Mouse (Mus musculus) adrenal gland, adult 2 months (tissue): ENCODE measurements at regions not wholly inside any gene's neighbourhood (a gene's known extent, or its start where the extent isn't known, plus 50 kb on each side); places are given as distances from the start of the nearest gene placed in this dataset.

Experiments used
- DNase-seq: peaks from one replicate; pipeline ENCODE4 v3.0.0; 2021

DNA sequence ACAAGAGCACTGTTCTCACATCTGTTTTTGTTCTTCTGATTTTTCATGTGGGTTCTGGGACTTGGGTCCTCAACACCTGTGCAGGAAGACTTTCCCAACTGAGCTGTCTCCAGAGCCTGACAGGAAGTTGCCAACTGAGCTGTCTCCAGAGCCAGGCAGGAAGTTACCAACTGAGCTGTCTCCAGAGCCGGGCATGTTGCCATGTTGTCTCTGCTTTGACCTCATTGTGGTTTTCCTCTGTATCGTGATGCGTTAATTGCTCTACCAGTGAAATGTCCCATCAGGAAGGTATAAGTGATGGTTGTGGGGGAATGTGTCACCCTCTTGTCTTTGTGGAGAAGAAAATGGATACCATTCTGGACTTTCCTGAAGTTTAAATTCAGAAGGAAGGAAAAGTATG is 54.4 kb upstream of the Olfm4 start:
- DNase-seq, result no peak

DNA sequence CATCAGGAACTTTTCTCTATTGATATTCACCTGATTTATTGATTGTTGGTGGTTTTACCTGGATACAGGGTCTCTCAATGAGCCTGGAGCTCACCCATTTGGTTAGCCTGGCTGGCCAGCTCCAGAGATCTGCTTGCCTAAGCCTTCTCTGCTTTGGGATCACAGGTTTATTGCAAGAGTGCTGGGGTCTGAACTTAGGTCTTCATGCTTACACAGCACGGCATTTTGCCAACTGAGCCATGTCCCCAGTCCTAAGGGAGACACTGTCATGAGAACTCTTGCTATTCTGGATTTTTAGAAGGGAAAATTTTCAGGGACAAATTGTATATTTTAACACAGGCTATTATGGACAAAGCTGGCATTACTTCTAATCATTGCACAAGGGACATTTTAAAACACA is 56.7 kb upstream of the Olfm4 start:
- no peak for DNase-seq

DNA sequence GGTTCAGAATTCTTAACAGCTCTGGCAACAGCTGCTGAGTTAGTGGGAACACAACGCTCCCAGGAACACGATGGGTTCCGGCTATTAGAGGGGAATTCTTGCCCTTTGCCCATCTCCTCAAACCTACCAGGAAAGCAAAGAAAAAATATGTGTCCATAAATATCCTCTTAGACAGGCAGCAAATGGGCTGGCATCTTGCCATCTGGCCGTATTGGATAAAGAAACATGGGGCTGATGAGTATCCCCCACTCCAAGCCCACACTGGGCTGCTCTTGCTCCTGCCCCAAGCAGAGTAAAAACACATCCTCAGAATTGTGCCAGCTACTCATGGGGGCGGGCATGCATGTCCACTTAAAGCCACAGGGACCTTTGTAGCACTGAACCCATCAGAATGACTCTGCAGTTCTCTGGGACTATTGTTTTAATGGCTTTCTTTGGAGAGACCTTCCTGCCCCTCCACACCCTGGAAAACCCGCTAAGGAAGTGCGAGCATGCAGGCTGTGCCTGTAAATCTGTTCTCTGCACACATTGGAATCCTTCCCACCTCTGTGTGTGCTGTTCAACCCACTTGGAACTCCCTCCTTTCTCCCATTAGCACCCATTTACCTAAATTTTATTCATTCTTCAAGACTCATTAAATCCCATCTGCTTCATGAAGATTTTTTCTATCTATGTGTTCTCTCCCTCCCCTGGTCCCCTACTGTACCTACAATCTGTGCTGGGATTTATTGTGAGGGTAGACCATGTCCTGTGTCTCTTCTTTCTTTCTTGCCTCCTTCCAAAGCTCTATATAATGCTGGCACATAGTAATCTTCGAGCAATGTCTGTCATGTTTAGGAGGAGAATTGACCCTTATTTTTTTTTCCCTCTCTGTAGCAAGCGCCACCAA is 66.7 kb upstream of the Olfm4 start:
- DNase-seq, result no peak

DNA sequence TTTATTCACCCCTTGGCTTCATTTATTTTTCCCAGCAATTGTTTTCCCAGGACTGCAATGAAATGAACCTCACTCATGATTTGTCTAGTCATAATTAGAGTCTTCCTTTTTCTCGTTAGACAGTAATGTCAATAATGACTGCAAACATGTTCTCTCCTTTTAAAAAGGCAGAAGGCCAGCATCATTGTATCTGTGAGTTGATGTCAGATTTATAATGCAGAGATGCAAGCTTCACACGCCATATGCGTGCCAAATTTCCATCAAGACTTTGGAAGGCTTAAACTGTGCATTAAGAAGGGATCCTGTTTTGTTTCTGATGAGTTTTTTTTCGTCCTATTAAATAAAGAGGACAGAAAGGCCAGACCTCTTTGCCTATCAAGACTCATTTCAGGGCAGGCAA is 68.9 kb upstream of the Olfm4 start:
- DNase-seq, result no peak

DNA sequence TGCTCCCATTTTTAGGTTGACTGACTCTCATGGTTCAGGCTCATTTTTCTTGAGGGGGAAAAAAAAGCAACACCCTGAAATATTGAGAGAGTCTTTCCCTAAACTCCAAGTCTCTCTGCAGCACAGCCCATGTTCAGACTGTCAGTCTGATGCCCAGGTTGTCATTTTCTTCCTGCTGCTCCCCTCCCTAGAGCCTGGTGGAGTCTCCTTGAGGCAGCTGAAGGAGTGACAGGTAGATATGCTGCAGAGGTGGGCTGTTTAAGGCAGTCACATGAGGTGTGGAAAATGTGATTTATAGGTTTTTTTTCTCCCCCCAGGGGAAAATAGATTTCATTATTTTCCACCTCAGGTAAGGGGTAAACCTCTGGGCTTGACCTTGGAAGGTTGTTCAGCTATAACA is 70.6 kb upstream of the Olfm4 start:
- no peak for DNase-seq

DNA sequence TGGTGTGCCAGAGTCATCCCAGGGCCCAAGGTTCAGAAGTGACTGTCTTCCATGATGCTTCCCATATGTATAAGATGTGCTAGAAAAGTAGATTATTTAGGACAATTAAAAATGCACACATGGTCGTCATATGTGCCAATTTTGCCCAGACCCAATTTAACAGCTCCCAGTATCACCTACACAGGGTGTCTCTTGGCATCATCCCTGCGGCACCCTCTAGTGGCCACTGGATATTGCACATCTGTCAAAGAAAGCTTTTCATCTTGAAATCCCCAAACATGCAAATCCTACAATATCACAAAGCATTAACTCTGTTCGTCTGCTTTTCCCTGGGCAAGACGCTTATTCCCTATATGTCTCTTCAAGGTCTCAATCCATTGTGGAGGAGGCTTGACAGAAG is 71.3 kb upstream of the Olfm4 start:
- DNase-seq, result peak; percentile 17

DNA sequence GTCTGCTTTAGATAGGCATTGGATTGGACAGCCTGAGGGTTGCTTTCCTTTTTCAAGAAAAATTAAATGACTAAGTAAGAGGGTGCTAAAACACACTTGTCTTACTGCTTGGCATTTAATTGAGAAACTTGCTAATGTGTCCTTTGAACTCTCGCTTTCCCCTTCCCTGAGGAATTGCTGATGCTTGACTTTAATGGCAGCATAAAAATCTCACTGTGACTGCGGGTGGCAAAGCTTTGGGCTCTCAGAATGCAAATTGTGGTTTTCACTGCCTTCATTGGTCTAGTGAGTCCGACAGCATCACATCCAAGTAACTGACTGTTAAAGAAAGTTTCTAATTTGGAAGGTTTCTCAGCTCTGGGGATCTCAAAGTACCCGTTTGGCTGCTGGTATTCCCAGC is 76.1 kb upstream of the Olfm4 start:
- no peak for DNase-seq

DNA sequence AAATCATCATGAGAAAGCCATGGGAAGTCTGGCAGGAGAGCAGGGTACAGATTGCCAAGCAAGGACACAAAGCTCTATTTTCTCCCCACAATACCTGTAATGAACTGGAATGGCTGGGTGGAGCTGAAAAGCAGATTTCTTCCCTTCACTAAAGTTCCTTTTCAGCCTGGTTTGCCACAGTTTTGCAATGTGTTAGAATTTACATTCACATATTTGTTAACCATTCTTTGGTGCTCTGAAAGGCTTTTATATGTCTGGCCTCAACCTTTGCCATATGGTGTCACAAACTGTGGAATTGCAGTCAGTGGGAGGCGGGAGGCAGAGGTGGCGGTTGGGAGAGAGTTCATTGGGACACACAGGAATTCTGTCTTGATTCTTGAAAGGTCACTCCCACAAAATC is 78.3 kb upstream of the Olfm4 start:
- no peak for DNase-seq

DNA sequence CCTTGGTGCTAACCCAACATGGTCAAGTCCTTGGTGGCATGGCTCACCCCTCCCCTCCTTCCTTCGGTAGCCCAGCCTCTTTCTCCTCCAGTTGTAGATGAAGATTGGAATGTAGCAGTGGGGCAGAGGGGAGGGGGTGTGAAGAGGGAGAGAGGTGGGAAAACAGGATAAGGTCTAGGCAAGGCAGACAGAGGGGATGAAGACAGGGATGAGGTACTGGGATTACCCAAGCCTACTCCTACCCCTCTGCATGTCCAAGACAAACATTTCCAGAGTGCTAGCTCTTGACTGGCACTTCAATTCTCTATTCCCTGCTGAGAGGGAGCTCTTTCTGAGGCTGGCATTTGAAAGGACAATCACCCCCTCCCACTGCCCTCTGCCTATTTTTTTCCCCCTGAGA is 81.5 kb upstream of the Olfm4 start:
- no peak for DNase-seq

DNA sequence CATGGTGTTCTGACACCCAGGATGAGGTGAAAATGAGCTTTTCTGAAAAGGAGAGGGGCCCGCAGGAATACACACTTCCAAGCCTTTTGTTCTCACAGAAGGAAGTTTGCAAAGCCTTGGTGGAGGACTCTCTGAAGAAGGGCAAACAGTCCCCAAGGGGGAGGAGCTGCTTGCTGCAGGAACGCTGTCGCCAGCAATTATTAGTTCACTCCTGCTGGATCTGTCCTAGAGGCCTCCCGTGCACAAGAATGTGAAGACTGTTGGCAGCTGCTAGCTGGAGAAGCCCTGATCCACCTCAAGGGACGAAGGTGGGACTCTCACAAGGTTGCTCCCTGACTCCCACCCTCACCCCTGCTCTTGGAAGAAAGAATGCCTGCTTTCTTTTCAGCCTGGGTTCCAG is 85.6 kb upstream of the Olfm4 start:
- DNase-seq, result no peak

DNA sequence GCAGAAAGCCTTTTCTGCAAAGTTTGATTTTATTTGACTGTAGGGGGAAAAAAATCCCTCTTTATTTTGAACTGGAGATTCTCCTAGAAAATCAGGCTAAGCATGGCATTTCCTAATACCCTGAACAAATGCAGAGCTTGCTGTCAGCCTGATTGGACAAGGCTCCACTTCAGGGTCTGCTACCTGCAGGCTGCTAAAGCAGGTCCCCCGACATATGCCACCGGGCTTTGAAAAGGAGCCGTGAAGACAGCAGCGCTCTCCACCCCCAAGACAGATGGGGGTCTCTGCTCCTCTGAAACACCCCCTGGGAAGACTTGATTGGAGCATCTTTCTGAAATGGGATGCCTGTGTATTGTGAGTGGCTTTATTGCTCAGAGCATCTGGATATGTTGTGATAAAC is 90.6 kb upstream of the Olfm4 start:
- no peak for DNase-seq

DNA sequence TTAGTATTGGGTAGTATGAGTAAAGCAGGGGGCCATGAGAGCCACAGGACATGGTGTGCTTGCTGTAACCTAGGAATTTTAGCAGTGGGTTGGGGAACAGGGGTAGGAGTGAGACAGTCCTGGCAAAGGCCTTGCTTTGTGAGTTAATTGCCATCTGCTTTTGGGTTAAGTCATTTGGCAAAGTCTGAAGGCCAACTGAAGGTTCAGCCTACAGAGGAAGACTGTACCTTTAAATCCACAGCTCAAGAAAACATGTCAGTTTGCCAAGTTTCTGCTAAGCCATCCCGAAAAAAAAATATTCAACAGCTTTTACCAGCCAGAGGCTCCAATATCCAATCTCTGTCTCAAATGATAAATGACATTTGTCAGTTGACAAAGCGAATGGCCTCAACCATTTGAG is 93.2 kb upstream of the Olfm4 start:
- DNase-seq, result no peak

DNA sequence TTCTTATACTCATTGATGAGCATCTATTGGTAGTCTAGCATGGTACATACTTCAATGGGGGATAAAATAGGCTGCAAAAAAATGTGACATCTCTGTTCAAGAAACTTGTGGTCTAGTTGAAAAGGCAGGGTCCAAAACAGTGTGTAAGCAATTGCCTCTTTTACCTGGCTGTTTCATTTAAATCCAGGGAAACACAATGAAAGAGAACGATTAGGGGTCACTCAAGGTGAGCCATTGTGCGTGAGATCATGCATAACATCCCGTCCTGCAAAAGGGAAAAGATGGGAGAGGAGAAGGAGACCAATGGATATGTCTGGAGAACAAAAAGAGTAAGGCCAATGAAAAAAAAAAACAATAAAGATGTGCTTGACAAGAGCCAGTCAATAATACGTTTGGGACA is 93.6 kb upstream of the Olfm4 start:
- no peak for DNase-seq

DNA sequence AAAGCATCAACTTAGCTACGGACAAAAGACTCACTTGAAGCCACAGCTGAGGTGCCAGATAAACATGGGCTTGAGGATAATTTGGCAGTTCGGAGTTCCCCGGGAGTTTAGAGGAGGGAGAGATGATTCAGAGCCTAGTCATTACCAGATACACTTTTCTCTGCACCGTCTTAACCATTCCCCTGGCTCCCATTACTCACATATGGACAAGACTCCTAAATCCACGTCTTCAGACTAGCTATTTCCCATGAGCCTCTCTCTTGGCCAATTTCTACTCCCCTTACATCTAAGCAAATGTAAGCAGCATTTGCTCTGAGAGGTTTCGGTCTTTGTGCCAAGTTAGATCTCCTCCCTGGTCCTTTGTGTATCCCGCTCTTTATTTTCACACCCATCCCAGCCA is 100.4 kb upstream of the Olfm4 start:
- no peak for DNase-seq

DNA sequence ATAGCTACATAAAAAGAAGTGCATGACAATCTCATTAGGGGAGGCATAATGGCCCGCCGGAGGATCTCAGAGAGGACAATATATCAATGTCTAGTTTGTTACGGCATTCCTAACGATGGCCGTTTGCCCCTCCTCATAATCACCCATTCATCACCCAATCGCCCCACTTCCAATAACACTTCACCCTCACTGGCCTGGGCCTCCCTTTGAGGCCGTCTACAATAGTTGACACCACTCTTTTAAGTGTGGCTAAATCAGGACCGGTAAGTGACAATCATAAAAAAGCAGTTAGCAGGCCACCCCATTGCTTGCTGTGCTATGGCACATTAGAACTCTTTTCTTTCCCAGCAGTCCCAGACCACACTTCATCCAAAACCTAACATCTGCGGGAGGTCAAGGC is 102.2 kb upstream of the Olfm4 start:
- DNase-seq, result no peak

DNA sequence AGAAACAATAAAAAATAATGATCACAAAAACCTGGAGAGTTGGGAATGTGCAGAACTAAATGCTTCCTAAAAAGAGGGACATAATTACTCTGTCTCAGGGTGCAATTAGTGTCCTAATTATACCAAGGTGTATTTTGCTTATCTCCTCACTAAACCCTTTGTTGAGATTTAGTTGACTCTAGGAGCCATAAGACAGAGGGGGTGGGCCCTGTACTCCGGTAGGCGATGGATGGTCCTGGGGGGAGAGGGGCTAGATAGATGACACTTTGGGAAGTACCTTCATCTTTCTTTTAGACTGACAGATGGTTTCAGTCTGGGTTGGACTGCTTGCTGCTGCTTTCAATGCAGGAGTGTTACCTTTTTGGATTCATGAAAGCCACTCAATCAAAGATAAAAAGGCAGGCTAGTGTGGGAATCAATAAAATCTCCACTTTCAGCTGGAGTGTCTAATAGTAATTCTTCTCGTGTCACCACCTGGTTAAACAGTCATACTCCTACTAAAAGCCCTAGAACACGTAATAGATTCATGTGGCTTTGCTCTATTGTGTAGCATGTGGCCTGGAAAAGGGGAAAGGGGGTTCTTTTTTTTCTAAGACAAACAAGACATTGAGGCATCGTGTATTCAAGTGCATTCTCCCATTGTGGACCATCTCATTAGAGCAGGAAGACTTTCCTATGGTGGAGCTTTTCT is 103.7 kb upstream of the Olfm4 start:
- DNase-seq, result no peak

DNA sequence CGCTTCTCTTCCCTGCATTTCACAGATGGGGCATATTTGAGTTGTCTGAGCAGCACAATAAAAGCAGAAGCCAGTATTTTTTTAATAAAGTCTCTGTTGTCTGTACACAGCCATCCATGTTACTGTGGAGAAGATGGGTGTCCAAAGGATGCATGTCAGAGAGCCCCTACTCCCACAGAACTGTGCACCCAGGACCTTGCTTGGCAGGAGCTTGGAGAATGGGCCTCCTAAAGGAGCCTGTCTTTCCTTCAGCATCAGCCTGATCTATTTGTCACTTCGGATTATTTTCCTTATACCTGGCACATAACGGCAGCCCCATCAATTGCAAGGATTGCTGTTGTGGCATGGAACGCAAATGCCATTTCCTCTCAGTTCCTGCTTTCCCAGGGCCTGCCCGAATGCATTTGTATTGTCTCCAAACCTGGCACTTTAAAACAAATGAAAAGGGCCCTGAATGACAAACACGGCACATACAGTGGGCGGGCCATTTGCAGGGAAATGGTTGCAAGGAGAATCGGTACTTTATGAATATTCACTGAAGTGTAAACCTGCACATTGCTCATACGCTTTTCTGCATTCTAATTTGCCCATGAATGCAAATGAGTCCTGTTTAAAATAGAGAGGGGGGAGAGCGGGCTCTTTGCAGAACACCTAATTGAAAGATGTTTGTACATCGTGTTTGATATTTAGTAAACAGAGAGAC is 104.4 kb upstream of the Olfm4 start:
- no peak for DNase-seq

DNA sequence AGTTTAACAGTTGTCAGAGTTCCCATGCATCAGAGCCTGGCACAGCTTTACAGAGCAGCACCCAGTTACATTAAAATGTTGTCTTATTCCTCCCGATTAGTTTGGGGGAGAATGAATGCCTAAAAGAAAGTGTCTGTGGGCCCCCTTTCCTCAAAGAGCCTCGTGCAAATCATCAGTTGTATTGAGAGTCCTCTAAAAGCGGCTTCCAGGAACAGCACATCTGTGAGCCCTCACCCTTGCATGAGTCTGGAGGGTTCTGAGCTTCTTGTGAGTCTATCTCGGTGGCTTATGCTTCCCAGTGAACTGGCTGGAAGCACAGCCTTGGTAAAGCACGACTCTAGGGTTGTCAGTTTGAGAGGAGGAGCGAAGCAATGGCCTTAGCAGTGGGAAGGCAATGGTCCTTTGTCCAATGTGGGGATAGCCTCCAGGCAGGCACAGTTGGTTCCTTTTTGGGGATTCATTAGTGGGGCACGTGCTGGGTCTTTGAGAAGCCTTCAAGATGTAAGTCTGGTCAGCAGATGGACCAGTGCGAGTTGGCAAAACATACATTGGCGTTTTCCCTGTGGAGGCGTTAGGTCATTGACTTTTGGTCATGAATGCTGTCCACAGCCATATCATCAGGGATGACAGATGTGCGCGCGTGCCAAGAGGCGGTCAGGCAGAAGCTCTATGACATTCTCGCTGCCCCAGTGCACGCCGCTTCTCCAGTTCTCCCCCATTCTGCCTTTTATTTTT is 105.4 kb upstream of the Olfm4 start:
- DNase-seq, result no peak

DNA sequence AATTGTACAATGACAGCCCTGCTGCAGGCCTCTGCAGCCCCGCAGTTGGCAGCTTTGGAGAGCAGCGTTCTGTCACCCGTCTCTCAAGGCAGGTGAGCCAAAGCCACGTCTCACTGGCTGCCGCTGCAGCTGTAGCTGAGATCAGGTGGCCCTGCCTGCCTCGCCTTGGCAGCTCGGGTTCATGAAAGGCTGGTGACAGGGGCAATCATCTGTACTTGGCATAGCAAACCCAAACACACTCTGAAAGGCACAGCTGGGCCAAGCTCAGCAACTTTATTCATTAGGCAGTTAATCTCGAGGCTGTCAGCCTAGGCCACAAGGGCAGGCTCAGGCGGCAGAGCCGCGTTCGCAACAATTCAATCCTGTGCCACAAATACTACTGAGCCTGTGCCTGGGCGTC is 102.0 kb upstream of the Pcdh8 start:
- no peak for DNase-seq

DNA sequence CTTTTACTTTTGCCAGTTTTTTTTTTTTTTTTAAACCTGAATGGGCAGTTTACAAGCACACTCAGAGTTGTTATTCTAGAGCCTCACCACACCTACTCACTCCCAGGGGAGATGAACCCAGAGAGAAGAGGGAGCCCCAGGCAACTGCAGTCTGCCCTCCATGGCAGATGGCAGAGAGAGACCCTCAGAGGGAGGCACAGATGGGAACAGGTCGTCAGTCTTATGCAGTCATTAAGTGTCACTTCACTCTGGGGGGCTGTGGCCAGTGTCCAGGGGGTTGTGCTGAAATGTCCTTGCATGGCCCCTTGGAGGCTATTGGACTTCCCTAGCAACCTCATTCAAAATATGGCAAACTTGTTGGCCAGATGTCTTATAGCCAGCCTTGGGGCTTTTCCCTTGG is 101.3 kb upstream of the Pcdh8 start:
- DNase-seq, result no peak

DNA sequence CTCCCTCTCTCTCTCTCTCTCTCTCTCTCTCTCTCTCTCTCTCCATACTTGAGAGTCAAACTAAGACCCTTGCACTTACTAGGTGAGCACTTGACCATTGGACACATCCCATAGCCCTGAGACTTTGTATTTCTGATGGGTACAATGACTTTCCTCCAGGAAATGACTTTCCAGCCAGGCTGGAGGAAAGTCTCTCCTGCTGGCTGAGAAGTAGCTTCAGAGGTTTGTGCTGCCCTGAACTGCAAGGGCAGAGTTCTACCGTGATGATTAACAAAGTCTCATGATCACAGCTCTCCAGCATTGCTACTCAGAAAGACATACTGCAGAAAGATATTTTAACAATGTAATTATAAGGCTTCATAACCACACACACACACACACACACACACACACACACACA is 98.2 kb upstream of the Pcdh8 start:
- DNase-seq, result no peak

DNA sequence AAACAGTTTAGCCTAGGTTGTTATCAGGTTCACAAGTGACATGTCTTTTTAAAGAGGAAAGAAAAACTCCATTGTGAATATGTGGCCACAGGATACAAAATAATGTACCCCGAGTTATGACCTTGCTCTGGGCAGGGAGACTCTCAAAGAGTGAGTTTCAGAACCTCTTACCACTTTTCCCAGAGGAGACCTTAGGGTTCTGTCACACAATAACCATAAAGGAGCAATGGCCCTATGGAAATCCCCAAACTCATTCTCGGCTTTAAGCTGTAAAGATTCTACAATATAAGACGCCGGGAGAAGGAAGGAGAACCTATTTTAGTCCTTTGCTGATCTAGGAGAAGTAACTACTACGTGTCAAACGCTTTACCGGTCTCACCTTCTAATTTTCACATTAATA is 85.1 kb upstream of the Pcdh8 start:
- DNase-seq, result no peak

DNA sequence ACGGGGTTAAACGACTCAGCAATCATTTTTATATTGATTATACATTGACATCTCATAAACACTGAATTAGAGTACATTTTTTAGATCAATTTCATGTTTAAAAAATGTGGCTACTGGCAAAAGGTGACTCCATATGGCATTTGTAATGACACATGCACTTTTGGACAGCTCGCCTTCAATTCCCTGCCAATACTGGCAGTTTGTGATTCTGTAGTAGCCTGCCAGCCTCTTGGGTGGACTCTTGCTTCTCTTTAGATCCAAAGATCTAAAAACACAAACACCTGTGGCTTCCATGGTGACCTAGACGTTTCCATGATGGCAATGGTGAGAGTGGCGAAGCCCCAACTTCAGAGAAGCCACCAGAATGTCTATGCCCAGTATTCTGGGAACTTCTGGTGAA is 83.1 kb upstream of the Pcdh8 start:
- DNase-seq, result no peak
